Comparison of ENCODE assay signal across 28 mouse cellular contexts in genomic region chr9:110979411-110979810, GRCm38 (mm10). TPM values are rescaled to one million over a fixed set of nuclear protein-coding genes. Genes with fewer than 3 reads are reported as not detected.
"Had no signal": no experiment of that assay in that cellular context is flagged by ENCODE, and none has a peak within 500 bp of the region (broad histone marks: within the 10 kb centered on the region; RNA-seq: fewer than 3 reads in every experiment).

No protein-coding gene starts in this region.

- ATAC-seq: liver, embryonic 12.5 days; midbrain, embryonic 15.5 days had no signal

- H3K36me3 ChIP-seq: limb, embryonic 10.5 days; limb, embryonic 13.5 days; liver, embryonic 12.5 days; liver, embryonic 15.5 days; lung, embryonic 15.5 days; midbrain, embryonic 10.5 days; midbrain, embryonic 15.5 days; neural tube, embryonic 12.5 days; neural tube, embryonic 15.5 days; stomach, embryonic 15.5 days had no signal

- H3K4me3 ChIP-seq: layer of hippocampus, adult 2 months; limb, embryonic 10.5 days; limb, embryonic 13.5 days; liver, embryonic 12.5 days; liver, embryonic 15.5 days; lung, embryonic 15.5 days; megakaryocyte, embryonic 14.5 days; midbrain, embryonic 10.5 days; midbrain, embryonic 15.5 days; neural tube, embryonic 12.5 days; neural tube, embryonic 15.5 days; stomach, embryonic 15.5 days had no signal

- H3K27ac ChIP-seq: layer of hippocampus, adult 2 months; limb, embryonic 10.5 days; limb, embryonic 13.5 days; liver, embryonic 12.5 days; liver, embryonic 15.5 days; lung, embryonic 15.5 days; midbrain, embryonic 10.5 days; midbrain, embryonic 15.5 days; neural tube, embryonic 12.5 days; neural tube, embryonic 15.5 days; stomach, embryonic 15.5 days had no signal

- H3K27me3 ChIP-seq: limb, embryonic 13.5 days; liver, embryonic 12.5 days; liver, embryonic 15.5 days; lung, embryonic 15.5 days; megakaryocyte, embryonic 14.5 days; midbrain, embryonic 15.5 days; neural tube, embryonic 12.5 days; neural tube, embryonic 15.5 days; stomach, embryonic 15.5 days had no signal

- H3K4me2 ChIP-seq: limb, embryonic 13.5 days; liver, embryonic 12.5 days; liver, embryonic 15.5 days; lung, embryonic 15.5 days; midbrain, embryonic 15.5 days; neural tube, embryonic 12.5 days; neural tube, embryonic 15.5 days; stomach, embryonic 15.5 days had no signal

- H3K4me1 ChIP-seq: limb, embryonic 10.5 days; limb, embryonic 13.5 days; liver, embryonic 12.5 days; liver, embryonic 15.5 days; lung, embryonic 15.5 days; midbrain, embryonic 10.5 days; midbrain, embryonic 15.5 days; neural tube, embryonic 12.5 days; neural tube, embryonic 15.5 days; stomach, embryonic 15.5 days had no signal

- H3K9ac ChIP-seq: limb, embryonic 13.5 days; liver, embryonic 12.5 days; liver, embryonic 15.5 days; lung, embryonic 15.5 days; midbrain, embryonic 15.5 days; neural tube, embryonic 12.5 days; neural tube, embryonic 15.5 days; stomach, embryonic 15.5 days had no signal

- H3K9me3 ChIP-seq: limb, embryonic 10.5 days; limb, embryonic 13.5 days; liver, embryonic 12.5 days; liver, embryonic 15.5 days; lung, embryonic 15.5 days; megakaryocyte, embryonic 14.5 days; midbrain, embryonic 10.5 days; midbrain, embryonic 15.5 days; neural tube, embryonic 12.5 days; neural tube, embryonic 15.5 days; stomach, embryonic 15.5 days had no signal

- DNase-seq: kidney, adult 11 months; kidney, adult 9 months; kidney, postnatal 14 days; layer of hippocampus, adult 9-11 months; liver; lung, adult 18-20 months; lung, postnatal 10 days; lung, postnatal 36 days; right cerebral cortex, postnatal 25 days; spleen, adult 18-20 months; thymus, adult 18-20 months; thymus, postnatal 36 days had no signal

RNA-seq across cellular contexts. Expression of gene Rtp3, which starts 11.0 kb away (rescaled TPM):
- polyA plus RNA-seq: limb, embryonic 10.5 days; limb, embryonic 13.5 days; midbrain, embryonic 10.5 days; midbrain, embryonic 15.5 days; neural tube, embryonic 12.5 days had no signal

RNA-seq across cellular contexts. Expression of gene Lrrc2, which starts 28.1 kb away (rescaled TPM):
- polyA plus RNA-seq: limb, embryonic 13.5 days; stomach, embryonic 15.5 days had no signal

RNA-seq across cellular contexts. Expression of gene Tdgf1, which starts 33.5 kb away (rescaled TPM):
- polyA plus RNA-seq: kidney, embryonic 16.5 days; large intestine, adult 2 months; limb, embryonic 10.5 days; liver, embryonic 12.5 days; liver, embryonic 15.5 days; lung, embryonic 15.5 days; midbrain, embryonic 15.5 days; neural tube, embryonic 12.5 days; stomach, embryonic 15.5 days; urinary bladder, adult 2 months had no signal

RNA-seq across cellular contexts. Expression of gene Ltf, which starts 39.7 kb away (rescaled TPM):
- total RNA-seq: layer of hippocampus, adult 2 months; left cerebral cortex, postnatal 25 days had no signal
- polyA plus RNA-seq: limb, embryonic 10.5 days; midbrain, embryonic 10.5 days; urinary bladder, adult 2 months had no signal
